Mouse (Mus musculus): Measurements from ENCODE around the gene Myo1f.

The Myo1f gene

DNA sequence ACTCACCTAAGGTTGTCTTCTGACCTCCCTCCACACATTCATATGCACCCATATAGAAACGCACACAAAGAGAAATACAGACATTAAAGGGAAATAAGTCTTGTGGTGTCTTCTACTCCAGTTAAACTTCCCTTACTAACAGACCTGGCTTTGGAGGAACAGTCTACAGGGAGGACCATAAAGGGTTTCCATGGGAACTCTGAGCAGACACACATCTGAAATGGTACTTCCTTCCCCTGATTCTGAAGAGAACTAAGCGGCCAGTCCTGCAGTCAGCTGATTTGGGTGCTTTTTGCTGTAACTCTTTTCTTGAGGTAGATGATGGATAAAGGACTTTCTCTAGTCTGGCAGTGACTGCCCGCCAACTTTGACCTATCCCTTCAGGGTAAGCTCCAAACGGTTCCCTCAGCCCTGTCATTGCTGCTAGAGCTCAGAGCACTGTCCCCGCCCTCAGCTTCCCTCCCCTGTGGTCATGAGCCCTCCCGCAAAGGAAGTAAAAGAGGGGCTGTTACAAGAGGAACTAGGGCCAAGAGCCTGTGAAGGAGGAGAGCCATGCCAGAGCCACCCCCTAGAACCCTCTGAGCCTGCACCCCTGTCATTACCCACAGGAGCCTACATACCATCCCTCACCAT, at the start of gene Myo1f:
Myo1f (plus strand) TSS at position 485 of the 633 bp plus-strand sequence.
- peak; percentile 39 to 65 for DNase-seq (ENCODE audit: low spot score in 2 of 2)

DNA sequence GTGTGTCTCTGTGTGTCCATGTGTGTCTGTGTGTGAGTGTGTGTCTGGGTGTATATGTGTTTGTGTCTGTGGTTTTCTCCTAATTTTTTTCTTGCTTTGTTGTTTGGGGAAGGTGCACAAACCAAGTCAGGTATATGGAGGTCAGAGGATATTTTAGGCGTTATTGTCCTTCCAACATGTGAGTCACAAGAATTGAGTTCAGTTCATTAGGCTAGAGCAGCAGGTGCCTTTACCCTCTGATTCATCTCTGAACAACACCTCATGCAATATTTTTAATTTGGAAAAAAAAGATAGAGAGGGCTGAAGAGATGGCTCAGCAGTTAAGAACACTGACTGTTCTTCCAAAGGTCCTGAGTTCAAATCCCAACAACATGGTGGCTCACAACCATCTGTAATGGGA, 47.1 kb upstream of the Myo1f start:
- no peak for DNase-seq (ENCODE audit: low spot score in 2 of 2)

DNA sequence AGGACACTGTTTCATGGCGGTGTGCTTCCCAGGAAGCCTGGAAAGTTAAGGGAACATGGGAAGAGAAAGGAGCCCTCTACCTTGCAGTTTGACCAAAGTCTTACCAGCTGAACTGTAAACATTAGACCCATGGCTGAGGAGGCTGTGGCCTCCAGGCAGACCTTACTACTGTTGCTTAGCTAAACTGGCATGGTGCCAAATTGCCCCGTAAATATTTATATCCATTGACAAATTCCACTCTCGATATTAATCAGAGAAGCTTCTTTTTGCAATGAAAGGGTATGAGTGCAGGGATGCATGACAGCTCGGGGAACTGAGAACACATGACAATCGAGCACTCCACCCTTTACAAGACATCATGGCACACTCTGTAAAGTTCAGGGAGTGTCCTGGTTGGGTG, 45.3 kb upstream of the Myo1f start:
- no peak for DNase-seq (ENCODE audit: low spot score in 2 of 2)

DNA sequence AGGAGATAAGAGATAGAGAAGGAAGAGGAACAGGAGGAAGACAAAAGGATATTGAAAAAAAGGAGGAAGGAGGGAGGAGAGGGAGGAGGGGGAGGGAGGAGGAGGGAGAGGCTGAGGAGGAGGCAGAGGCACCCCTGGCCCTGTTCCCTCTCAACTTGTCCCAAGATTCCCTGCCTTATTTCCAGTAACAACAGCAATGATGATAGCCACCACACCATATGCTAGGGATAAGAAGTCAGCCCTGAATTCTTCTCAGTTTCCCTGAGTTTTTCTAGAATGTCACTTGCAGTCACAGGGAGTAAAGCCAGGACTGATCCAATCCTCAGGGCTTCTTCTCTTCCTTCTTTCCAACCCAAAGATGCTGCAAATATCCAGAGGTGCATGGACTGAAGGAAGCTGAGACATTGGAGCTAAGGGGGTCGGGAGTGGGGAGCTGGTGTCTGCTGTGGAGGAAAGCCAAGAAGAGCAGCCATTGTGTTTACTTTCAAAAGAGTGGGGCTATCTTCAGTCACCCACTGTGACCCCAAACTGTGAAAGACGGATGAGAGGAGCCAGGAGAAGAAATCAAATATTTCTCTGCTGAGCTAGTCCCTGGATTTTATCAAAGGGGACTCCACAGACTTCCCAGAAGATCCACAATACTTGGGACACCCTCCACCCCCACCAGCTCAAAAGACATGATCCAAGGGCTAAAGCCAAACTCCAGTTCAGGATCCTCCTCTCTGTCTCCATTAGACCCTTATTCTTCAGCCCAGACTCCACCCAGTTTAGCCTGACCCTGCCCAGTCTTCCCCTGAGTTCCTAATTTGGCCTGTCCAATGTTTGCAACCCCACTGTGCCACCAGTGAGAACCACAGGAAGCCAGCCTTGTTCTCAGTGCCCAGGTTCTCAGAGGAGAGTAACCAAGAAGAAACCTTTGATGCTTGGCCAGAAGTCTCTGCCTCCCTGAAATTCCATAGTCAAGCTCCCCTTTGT, 42.8 kb upstream of the Myo1f start:
- DNase-seq (ENCODE audit: low spot score in 2 of 2), result peak in 1 of 2 experiments; percentile 34

GRCm38 (mm10) chr17:33513874-33514273, 41.6 kb upstream of the Myo1f start:
- DNase-seq (ENCODE audit: low spot score in 2 of 2), result no peak

GRCm38 (mm10) chr17:33520366-33520765, 35.1 kb upstream of the Myo1f start:
- DNase-seq (ENCODE audit: low spot score in 2 of 2), result no peak

GRCm38 (mm10) chr17:33523431-33523917, 32.0 kb upstream of the Myo1f start:
- no peak for DNase-seq (ENCODE audit: low spot score in 2 of 2)

GRCm38 (mm10) chr17:33523918-33524755, 31.4 kb upstream of the Myo1f start, which contains the start of gene Adamts10:
Gene Adamts10, plus strand, starts transcription at chr17:33524204.
- DNase-seq (ENCODE audit: low spot score in 2 of 2), result peak; percentile 73 to 83

- DNase-seq (ENCODE audit: low spot score in 2 of 2), result peak; percentile 47 to 48
Observed at GRCm38 (mm10) chr17:33524806-33525373, 30.6 kb upstream of the Myo1f start.

DNA sequence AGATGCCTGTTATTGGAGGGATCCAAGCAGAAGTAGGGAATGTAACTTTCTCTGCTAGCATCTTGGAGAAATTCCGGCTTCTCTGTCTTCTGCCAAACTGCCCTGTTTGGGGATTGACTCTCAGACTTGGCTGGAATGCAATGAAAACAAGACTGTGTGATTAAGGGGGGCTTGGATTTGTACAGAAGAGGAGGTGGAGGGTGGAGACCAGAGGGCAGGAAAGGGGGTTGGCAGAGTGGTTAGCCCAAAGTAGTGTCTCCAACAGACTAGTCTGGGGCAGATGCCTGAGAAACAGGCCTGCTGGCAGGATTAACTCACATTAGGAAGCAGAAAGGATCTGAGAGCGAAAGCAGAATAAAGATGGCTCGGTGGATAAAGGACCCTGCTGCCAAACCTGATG, 29.0 kb upstream of the Myo1f start:
- peak; percentile 74 to 81 for DNase-seq (ENCODE audit: low spot score in 2 of 2)

- DNase-seq (ENCODE audit: low spot score in 2 of 2), result peak in 1 of 2 experiments; percentile 53
Observed at GRCm38 (mm10) chr17:33539106-33539675, 16.3 kb upstream of the Myo1f start.

GRCm38 (mm10) chr17:33539878-33540277, 15.6 kb upstream of the Myo1f start:
- DNase-seq (ENCODE audit: low spot score in 2 of 2), result no peak

GRCm38 (mm10) chr17:33549212-33549611, 6.3 kb upstream of the Myo1f start:
- no peak for DNase-seq (ENCODE audit: low spot score in 2 of 2)

DNA sequence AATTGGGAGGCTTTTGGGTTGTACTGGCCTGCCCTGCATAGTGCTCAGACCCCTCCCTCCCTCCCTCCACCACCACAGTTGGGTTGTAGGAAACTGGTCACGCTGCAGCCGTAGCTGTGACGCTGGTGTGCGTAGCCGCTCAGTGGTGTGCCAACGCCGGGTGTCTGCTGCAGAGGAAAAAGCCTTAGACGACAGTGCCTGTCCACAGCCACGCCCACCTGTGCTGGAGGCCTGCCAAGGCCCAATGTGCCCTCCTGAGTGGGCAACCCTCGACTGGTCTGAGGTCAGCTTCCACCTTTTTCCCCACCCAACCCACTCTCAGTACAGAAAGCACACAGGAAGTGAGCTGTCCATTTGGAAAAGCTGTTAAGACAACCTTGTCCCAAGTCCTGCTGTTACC, 5.1 kb upstream of the Myo1f start:
- DNase-seq (ENCODE audit: low spot score in 2 of 2), result no peak

DNA sequence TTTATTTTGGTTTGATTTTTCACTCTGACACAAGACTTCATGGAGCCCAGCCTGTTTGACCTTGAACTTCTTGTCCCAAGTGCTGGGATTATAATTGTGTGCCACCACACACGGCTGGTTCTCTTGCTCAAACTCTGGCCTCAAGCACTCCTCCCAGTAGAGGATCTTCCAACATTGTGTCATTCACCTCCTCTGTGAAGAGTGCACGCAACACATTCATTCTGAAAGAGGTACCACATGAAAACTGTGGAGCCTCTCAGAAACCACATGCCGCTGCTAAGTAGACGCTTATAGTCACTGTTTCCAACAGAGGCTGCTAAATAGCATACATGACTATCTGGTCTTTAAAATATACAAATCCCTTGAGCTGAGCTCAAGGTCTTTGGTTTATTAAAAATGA, 3.4 kb upstream of the Myo1f start:
- DNase-seq (ENCODE audit: low spot score in 2 of 2), result no peak

GRCm38 (mm10) chr17:33552964-33553363, 2.5 kb upstream of the Myo1f start:
- DNase-seq (ENCODE audit: low spot score in 2 of 2), result no peak

GRCm38 (mm10) chr17:33554536-33554935, 971 bp upstream of the Myo1f start:
- no peak for DNase-seq (ENCODE audit: low spot score in 2 of 2)

- DNase-seq (ENCODE audit: low spot score in 2 of 2), result no peak
Observed at GRCm38 (mm10) chr17:33557922-33558321, 2.4 kb downstream of the Myo1f start.

DNA sequence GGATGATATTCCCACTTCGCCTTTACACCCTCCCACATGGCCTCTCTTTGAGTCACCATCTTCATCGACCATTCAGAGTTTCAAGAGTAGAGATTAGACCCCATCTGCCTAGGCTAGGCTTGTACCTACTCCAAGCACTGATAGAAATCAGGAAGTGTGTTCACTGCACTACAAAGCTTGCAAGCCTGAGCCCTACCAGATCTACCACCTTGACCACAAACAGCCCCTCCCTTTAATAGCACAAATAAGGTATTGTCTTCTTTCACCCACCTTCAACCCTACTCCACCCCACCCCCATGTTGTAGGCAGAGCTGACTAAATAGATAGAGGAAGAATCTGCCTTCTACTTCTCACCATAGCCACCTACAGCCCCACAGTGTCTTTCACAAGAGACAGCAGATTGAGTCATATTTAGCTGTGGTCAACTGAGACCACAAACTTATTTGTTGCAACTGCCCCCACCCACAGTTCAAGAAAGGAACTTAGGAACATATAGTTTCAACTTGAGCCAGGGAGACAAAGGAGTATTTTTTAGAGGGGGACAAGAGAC, 8.1 kb downstream of the Myo1f start:
- peak; percentile 28 to 33 for DNase-seq (ENCODE audit: low spot score in 2 of 2)

DNA sequence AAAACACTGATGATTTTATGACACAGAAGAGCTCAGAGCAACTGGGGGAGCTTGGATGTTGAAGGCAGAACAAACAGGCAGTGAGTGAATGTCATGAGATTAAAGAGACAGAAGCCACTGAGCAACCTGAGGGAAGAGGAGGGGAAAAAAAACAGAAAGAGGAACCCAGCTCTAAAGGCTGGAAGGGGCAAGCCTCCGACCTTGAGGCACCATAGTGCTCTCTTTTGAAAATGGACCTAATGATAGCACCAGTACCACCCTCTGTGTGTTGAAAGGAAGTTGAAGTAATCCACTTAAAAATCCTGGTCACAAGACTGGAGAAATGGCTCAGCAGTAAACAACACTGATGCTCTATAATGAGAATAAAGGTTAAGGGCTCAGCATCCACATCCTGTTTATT, 9.1 kb downstream of the Myo1f start:
- no peak for DNase-seq (ENCODE audit: low spot score in 2 of 2)

DNA sequence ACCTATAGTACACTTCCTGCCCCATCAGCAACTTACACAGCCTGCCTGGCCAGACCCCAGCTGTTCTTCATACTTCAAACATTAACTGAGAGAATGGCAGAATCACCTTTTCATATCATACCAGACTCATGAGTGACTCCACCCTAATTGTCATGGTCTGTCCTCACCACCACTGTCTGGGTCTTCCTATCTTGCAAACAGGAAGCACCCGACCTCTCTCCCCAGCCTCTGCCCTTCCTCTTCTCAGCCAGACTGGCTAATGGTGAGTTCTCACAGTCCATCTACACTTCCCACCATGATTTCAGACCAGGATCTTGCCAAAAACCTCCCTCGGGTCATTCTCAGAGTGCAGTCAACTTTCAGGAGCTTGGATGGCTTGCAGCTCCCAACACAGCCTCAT, 10.7 kb downstream of the Myo1f start:
- peak in 1 of 2 experiments; percentile 27 for DNase-seq (ENCODE audit: low spot score in 2 of 2)

All from heart, adult 9 months (tissue).